Mouse (Mus musculus): ENCODE measurements at regions not wholly inside any gene's neighbourhood (a gene's known extent, or its start where the extent isn't known, plus 50 kb on each side); places are given as distances from the start of the nearest gene placed in this dataset.
A peak's percentile ranks its signal among the peaks of the same experiment; 100 is the strongest.
"Not testable (repeated sequence)": the region's sequence is repeated elsewhere in the genome, so short reads cannot be mapped to it uniquely, and the experiment has no call there.

DNA sequence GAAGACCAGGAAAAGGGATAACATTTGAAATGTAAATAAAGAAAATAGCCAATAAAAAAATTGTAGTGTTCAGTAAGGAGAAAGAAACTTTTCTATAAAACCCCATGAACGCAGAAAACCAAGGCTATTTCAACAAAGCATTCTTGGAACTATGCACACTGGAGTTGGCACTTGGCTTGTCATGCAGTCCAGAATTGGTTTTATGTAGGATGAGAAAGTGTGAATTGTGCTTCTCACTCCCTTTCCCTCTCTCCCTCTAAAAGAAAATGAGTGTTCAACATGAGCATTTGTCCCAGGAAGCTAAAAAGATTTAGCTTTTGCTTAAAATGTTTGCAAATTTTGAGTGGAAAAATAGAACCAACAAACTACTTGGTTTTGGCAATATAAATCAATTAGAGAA, 841.6 kb upstream of the Adam24 start:
- DNase-seq = no peak

DNA sequence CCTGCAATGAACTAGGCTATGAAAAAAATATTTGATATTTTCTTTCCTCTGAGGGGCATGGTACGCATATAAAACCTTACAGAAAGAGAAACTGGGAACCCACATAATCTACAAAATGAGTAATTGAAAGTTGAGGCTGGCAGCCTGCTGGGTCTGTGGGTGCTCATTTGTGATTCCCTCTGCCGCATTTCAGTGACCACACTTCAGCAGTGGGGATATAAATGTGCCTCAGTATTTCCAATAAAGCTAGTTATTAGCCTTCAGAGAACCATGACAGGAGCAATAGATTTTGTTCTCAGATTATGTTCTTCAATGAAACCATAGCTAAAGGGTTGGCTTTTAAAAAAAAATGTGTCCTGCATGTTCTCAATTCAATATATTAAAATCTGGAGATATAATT, 828.0 kb upstream of the Adam24 start:
- DNase-seq = no peak

DNA sequence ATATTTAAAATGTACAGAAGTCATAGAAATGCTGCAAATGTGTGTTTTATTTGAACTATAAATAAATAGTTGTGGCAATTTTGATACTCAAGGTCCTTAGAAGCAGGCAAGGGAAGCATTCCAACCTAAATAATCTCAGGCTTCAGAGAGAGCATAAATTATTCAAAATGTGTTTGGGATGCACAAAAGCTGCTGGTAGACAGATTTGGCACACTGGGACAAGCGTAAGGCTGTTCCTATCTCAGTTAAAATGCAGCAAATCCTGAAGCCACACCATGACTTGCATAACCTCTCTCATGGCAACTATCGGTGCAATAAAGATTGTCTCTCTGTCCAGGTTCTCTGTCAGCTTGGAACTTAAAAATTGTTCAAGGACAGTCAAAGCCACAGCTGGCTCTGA, 812.3 kb upstream of the Adam24 start:
- DNase-seq = no peak

DNA sequence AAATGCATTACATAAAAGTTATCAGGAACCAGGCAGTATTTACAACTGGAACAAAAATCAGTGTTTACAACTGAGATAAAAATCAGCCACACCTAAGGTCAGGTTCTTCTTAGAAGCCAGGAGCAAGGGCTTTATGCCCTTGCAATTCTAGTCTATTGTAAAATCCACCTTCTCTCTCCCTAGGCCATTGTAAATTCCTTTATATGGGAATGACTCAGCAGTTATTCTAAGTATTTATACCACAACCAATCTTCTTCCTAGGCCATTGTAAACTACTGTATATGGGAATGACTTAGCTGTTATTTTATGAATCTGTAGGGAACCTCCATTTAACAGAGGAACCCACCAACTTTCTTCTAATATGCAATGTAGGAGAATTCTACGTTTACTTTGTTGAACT, 772.6 kb upstream of the Adam24 start:
- no peak for DNase-seq

DNA sequence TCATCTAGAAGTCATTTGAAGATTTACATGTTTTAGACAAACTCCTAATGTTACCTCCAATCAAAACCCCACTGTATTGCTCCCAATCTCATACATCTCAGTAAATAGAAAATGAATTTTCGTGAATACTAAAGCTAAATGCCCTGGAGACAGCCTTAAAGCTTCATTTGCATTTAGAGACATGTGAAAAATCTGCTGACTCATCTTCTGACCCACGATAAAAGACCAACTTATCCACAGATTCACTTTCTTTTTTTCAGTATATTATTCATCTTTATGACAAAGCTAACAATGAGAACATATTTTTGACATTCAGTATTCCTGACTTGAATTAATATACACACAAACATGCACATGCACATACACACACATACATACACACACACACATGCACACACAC, 762.0 kb upstream of the Adam24 start:
- DNase-seq = no peak

DNA sequence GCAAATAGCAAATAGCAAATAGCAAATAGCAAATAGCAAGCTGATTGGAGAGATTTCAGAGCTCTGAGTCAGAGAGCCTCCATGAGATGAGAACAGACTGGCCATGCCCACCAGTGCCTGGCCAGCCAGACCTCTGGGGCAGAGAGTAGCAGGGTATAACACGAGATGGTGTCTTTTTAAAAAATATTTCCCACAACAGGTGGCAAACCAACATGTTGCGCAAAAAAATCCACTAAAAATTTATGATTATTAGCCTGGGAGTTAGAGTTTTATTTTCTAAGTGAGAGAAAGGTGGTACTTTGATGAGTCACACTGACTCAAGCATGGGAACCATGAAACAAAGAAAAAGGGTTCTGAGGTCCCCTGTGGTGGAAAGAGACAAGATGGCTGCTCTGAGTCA, 753.5 kb upstream of the Adam24 start:
- DNase-seq = no peak

DNA sequence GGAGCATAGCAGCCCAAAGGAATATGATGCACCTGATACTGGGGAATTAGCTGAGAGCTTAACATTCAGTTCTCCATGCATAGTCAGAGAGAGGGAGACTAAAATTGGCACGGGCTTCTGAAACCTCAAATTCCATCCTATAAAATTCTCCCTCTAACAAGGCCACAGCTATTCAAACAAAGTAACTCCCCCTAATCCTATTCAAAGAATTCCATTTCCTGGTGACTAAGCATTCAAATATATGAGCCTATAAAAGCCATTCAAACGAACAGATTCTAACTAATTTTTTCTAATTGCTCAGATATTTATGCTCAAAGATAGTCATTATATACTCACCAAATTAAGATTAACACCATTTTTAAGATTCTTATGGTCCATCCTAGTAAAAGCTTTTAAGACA, 751.1 kb upstream of the Adam24 start:
- DNase-seq = no peak

DNA sequence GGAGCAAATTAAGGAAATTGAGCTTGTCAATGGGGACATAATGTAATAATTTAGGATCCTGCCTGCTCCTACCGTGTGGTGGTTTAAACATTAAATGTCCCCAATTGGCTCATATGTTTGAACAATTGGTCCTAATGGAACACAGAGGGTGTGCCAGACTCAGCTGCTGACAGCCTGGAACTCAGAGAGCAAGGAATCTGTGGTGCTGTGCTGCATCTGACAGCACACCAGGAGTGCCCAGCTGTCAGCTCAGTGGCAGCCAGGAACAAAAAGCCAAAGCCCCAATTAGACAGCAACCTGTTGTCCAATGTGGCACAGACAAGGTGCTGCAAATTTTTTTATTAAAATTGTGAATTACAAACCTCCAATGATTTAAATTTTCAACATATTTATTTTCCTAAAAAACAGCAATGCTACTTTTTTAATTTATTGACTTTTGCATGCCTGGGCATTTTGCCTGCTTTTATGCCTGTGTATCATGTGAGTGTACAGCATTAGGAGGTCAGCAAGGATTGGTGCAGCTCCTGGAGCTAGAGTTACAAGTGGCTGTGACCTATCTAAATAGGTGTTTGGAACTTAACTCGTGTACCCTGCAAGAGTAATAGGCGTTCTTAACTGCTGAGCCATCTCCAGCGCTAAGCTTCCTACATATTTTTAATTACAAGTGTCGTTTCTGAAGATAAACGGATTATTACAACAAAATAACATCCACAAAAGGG, 724.5 kb upstream of the Adam24 start:
- no peak for DNase-seq

DNA sequence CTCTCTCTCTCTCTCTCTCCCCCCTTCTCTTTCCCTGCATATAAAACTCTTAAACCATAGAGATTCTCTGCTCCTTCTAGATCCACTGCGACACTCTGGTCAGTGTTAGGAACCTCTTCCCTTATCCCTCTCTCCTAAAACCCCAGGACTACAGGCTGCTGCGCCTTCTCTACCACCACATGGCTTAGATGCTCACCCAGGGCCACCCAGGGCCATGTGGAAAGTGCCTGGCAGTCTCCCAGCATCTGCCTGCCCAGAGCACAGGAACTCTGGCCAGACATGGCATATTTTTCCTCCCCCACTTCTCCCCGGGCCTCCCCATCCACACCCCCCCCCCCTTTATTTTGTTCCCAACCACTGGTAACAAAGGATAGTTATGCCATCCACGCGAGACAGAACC, 720.4 kb upstream of the Adam24 start:
- no peak for DNase-seq

DNA sequence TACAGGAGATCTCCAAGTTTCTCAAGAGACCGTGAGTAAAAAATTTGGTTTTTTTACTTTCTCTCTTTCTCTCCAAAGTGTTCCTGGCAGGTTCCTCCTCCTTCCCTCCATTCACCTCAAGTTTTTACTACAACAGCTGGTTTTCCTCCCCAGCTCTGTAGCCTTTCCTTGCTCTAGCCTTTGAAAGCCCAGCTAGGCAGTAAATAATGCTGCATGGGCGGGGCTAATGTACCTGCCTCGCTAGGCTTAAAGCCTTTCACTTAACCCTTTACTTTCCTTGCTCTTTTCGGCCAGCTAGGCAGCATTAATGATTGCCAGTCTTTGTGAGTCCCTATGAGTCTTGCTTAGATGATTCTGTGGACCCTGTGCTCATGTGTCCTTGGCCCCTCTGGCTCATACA, 720.0 kb upstream of the Adam24 start:
- no peak for DNase-seq

DNA sequence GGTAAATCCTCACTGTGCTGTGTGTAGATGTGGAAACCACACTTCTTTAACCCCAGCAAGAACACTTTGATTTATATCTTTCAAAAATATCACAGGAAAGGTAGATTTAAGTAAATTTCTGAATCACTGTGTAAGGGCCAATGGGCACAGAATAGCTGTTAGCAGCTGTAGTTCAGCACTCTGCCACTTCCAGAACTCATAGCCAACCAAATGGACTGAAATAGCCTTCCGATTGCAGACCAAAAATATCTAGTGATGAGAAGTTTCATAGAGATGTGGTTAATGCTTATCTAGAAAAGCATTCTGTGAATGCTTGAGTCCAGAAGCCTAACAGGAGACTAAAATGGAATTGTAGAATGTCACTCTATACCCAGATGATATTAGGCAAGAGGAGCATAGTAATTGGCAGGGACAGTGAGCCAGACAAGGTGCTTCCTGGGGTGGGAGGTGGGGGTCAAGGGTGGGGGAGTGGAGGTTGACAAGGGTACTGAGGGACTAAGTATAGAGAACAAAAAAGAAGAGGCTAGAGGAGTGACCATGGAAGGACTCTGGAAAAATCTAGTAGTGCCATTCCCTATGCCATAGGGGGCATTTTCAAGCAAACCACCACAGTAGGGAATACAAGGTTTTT, 669.6 kb upstream of the Adam24 start:
- no peak for DNase-seq

DNA sequence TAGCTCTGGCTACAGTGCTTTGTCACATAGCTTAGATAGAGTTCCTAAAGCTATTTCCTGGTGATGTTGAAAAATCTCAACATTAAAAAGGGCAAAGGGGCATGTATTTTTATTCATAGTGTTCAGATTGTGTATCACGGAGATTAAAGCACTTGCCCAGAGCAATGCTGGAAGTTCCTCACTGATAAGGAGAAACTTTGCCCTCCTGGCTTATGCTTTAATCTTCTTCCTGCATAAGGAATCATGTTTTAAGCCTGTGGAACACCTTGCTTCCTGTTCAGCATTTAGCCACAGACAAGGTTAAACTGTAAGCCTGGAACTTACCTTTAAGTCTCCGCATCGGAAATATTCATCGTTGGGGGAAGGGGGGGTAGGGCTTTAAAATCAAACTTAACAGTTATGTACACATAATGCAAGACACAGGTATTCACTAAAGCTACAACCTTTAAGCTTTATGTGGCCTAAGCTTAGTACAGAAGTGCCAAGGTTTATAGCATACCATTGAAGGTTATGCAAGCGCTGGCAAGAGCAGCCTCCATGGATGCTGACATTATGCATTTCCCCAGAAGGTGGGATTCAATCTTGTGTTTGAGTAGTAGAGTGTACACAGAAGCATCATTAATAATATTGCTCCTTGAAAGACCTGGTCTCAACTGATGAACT, 655.5 kb upstream of the Adam24 start:
- DNase-seq = no peak

DNA sequence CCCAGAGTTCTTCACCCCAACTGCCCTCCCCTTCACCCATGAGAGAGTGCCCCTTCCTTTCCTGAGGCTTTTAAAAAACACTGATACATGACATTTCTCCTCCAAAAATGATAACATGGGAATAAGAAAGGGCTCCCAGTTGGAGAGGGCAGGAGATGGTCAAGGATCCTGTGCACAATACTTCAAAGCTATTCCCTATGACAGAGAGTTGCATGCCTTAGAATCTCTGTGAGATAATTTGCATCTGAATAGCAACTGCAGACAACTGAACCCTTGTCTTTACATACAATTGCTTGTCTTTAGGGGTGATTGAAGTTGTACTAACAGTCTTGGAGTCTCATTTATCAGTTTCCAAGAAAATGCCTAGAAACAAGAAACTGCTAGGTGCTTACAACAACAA, 610.7 kb upstream of the Adam24 start:
- DNase-seq = no peak

DNA sequence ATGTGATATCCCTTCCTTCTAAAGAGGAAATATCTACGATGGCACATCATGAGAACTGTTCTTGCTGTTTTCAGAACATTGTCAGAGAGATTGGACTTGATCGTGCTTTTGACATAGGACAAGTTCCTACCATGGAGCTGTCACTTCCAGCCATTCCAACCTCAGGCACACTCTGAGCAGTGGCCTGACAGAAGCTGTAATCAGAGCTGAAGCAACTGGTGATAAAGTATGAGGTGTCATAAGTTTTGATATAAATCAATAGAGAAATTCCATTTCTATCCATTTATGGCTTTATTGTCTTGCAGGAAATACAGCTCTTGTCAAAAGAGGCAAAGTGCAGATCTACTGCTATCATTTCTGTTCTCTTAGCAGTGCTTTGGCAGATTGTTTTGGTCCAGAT, 603.7 kb upstream of the Adam24 start:
- DNase-seq = no peak

DNA sequence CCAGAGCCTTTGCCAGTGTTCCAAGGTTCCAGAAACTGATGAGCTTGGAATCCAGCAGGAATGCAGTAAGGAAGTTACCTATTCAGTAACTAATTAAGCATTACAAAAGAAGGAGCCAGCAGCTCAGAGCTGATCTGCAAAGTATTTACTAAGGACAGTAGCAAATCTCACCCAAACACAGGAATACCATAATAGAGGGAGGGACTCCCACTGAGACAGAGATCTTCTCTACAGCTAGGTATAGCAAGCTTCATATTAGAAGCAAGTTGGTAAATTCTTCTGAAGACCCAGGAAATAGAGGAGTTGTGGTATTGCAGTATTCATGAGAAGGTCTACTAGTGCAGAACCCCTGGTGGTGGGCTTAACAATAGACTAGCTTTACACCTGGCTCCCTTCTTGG, 593.9 kb upstream of the Adam24 start:
- DNase-seq = not testable (repeated sequence)

DNA sequence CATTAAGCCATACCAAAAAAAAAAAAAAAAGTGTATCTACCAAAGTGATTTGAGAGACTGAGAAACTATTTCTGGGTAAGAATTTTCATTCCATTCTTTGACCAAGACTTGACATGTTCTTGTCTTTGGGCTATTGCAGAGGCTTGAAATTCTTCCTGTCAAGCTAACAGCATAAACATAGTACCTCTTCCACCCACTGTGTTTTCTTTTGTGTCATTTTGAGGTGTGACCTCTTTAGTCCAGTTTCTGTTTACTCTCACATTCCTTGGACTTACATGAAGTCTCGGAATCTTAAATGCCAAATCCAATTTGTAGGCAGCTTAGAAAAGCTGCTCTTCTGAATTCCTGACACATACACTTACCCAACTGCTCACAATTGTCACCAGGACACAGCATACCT, 590.7 kb upstream of the Adam24 start:
- no peak for DNase-seq

DNA sequence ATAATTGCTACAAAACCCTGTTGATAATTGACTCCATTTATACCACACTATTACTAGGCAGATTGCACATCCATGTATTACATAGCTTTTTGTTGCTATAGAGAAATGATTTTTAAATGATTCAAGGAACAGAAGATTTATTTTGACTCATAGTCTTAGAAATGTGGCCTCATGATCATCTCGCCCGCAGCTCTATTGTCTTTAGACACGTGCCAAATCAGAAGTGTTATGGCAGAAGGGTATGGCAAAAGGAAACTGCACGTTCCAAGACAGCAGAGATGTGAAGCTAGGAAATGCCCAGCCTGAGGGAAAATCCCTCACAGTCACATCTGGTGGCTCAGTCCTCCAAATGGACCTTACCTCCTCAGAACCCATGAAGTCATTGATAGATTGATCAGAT, 585.5 kb upstream of the Adam24 start:
- no peak for DNase-seq

DNA sequence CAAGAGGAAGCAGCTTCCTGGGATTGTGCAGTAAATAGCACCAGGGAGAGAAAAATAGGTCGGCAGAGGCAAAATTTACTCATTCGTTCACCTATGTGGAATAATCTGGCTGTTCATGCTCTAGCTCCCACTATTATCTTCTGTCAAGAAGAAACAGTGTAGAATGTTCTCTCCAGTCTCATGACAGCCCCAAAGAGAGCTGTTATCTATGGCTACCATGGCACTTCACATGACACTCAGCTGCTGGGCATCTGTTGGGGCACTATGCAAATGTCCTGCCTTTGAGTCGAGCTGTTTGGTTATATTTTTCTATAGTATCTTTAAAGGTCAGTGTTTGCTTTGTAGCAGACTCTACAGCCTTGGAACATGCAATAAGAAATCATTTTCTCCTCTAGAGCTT, 550.5 kb upstream of the Adam24 start:
- no peak for DNase-seq

DNA sequence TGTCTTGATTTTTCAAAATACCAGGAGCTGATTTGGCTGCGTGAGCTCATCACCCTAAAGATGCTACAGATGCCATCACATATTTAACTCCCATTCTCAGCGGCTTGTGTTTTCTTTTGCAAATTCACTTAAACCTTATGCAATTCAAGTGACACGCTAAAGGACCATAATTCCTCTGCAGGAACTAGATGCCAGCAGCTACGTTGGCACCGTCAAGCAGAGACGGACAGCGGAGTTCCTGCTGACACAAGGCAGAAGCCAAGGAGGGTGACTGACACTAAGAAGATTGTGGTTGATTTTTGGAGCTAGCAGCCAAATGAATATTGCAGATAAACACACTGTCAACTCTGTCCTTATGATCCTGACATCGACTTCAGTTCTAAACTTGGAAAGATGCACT, 547.7 kb upstream of the Adam24 start:
- no peak for DNase-seq

DNA sequence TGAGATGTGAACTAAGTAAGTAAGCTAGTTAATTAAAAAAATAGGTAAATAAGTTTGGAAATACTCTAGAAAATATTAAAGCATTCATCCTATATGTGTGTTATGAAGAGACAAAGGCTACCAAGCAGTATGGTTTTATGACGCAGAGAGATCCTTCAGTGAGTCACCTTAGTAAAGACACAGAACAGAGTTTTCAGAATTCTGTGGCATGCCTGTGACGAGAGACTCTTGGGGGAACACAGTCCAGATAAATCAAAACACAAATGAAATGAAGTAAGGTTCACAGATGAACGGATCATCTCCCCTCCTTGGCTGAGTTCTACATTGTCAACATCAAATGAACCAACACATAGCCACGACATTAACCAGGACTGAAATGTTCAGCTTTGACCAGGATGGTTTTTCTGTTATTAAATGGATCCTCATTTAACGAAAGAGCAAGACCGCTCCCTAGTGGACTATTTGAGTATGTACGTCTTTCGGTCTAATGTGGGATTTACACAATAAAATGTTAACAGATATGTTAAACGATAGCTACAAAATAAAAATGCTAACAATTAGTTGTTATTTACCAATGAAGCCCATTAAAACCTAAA, 542.1 kb upstream of the Adam24 start:
- no peak for DNase-seq

DNA sequence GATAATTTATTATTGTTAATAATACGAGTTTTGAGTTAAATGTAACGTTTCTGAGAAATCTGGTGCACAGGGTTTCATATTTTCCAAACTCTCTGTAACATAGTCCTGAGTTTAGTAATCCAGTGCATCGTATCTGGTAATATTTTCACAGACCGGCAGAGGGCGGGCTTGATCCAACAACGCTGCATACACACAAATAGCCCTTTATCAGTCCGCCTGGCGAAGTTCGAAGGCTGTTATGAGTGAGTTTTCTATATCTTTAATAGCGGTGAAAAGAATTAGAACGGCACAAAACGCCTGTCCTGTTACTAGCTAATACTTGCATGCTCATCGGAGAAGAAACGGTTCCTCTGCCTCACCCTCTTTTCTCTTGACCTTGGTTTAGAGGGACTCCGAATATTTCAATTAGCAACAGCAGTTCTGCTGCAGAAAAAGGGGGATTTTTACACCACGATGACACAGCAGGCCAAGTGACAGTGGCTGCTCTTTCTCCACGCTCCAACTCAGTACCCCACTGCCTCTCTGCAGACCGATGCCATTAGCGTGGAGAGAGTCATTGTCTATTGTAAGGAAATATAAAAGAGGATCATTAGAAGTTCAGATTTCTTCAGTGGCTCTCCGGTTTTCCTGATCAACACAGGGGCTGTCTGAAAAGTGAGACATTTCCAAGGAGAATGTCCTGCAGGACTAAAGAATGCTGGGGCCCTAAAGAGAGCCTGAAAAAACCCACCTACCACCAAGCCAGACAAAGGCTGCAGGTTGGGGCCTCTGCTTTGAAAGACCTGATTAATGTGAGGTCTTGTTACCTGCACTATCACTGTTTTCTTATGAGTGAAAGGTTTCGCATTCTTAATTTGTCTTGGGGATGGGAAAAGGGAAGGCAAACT, 523.7 kb upstream of the Adam24 start:
- DNase-seq = peak; percentile 29

DNA sequence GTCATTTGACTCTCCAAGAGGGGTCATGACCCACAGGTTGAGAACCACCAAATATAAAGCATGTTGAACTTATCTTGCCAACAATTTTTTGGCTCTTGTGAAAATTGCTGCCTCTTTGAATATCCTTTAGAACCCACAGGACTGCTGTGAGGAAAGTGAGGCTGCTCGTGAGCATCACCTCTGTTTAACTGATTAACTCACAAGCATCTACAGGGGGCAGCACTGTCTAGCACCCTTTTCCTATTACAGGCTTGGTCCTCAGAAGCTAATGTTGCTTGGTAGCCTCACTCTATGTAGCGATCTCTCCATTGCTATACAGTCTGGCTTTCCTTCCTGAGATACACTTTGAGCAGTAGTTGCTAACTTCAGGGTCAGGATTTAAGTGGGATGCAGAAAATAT, 522.4 kb upstream of the Adam24 start:
- DNase-seq = no peak

All from cerebellum, adult 11-12 months (tissue).